Mouse (Mus musculus) midbrain, postnatal 0 days (tissue): ENCODE results near the gene Cyp27b1. TPM values are rescaled to one million over a fixed set of nuclear protein-coding genes. Genes with fewer than 3 reads are reported as not detected.

ENCODE experiments used
- ATAC-seq: fragments of 200-750 bp; cut with Nextera tagmentation; 2 replicates; pipeline ENCODE4 v1.8.0; 2017; ENCODE audit warnings: moderate number of reproducible peaks, mild to moderate bottlenecking, moderate TSS enrichment, moderate library complexity; ENCODE audit not compliant: low FRiP score
- DNase-seq: peaks from one replicate; pipeline ENCODE4 v3.0.0-alpha.2; 2015; ENCODE audit warnings: low spot score
- H3K27ac ChIP-seq: fragments of 300-500 bp; sonication (generic); 2 replicates; pipeline ENCODE4 v1.5.1; 2014; ENCODE audit warnings: low read depth, mild to moderate bottlenecking, low read length, mixed read lengths
- H3K27me3 ChIP-seq: fragments of 300-500 bp; sonication (generic); 2 replicates; pipeline ENCODE4 v1.6.1; 2014; ENCODE audit warnings: low read length, control low read depth, mixed read lengths; ENCODE audit not compliant: insufficient read depth
- H3K36me3 ChIP-seq: fragments of 300-500 bp; sonication (generic); 2 replicates; pipeline ENCODE4 v1.6.1; 2014; ENCODE audit warnings: low read length, control low read depth, mixed read lengths; ENCODE audit not compliant: insufficient read depth
- H3K4me1 ChIP-seq: fragments of 300-500 bp; sonication (generic); 2 replicates; pipeline ENCODE4 v1.6.1; 2014; ENCODE audit warnings: mild to moderate bottlenecking, control low read depth, antibody characterized with exemption, low read length, mixed read lengths; ENCODE audit not compliant: insufficient read depth
- H3K4me2 ChIP-seq: fragments of 300-500 bp; sonication (generic); 2 replicates; pipeline ENCODE4 v1.6.1; 2014; ENCODE audit warnings: low read depth, mild to moderate bottlenecking, low read length, mixed read lengths; ENCODE audit not compliant: poor library complexity, severe bottlenecking
- H3K4me3 ChIP-seq: fragments of 300-500 bp; sonication (generic); 2 replicates; pipeline ENCODE4 v1.5.1; 2014; ENCODE audit warnings: low read depth, mild to moderate bottlenecking, low read length, moderate library complexity
- H3K9ac ChIP-seq: fragments of 300-500 bp; sonication (generic); replicated peaks from 2 replicates; pipeline ENCODE4 v1.6.1; 2014; ENCODE audit warnings: mild to moderate bottlenecking, low read length, moderate library complexity, mixed read lengths; ENCODE audit not compliant: poor library complexity, severe bottlenecking
- H3K9me3 ChIP-seq: fragments of 300-500 bp; sonication (generic); 2 replicates; pipeline ENCODE4 v1.6.1; 2016; ENCODE audit warnings: low read length, control low read depth
- CTCF ChIP-seq: IDR thresholded peaks from 2 replicates; pipeline ENCODE4 v1.5.1; 2016; ENCODE audit warnings: antibody characterized with exemption, mild to moderate bottlenecking
- WGBS: fragments of 180-500 bp; shearing (Covaris S2); extraction: QIAGEN DNeasy Blood & Tissue Kit; methylation state at CpG from one replicate; pipeline ENCODE4 v1.1.7; 2014; 5-methylcytosine and 5-hydroxymethylcytosine counted together
- polyA plus RNA-seq: library from polyadenylated mRNA; unstranded; fragments of >200 nt; fragmentation: Nextera tagmentation; extraction: Ambion mirVana; gene quantifications from 2 replicates; pipeline ENCODE4 v1.2.1, GENCODE M21; 2015
- total RNA-seq: library from RNA; depleted of rRNA; stranded (reverse); fragments of >200 nt; gene quantifications from 2 replicates; pipeline ENCODE4 v1.2.3, GENCODE M21; 2014

Gene Cyp27b1
- total and polyA plus RNA-seq, 2 experiments from 2014 or later, result 0.22 TPM; not detected in 1

DNA sequence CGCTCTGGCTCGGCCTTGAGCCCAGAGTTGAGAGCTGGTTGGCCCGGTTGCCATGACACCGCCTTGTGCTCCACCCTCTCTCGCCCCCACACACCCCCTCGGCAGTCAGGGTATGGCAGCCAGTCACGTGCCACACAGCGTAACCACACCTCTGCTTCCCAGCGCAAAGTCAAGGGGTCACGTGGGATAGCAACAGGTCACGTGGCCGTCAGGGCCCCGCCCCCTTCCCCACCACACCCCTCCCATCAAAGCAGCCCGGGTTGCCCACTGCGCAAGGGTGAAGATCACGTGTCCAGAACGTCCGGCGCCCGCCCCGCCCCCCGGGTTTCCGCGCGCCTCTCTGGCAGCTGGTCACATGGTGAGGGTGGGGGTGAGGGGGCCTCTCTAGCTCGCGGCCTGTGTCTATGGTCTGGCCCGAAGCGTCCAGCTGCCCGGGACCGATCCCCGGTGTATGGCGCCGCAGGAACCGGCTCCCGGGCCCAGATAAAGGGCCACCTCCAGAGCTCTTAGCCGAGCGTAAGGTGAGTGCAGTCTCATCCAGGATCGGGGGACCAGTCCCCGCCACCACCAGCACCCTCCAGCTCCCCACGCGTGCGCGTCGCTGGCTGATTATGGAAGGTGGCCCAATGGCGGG lies 15.3 kb downstream of the Cyp27b1 start, which contains the start of gene Cdk4:
Gene Cdk4 (plus strand): TSS at position 296 of the 634 bp plus-strand sequence.
- under 1% methylated on average over 45 of the region's 46 CpGs for WGBS
- DNase-seq, result peak; percentile 99
- Histone ChIP-seq H3K27me3 (no peaks in the 10 kb centered on the region), H3K27ac (peak within 1 kb of the TSS; percentile 96), H3K4me3 (peak within 1 kb of the TSS; percentile 74), H3K36me3 (peaks cover 30% of the 10 kb centered on the region), H3K9ac (peak within 1 kb of the TSS; percentile 91), H3K4me1 (peaks cover 3% of the 10 kb centered on the region; the same call in 1 of the 2 replicates), H3K9me3 (no peaks in the 10 kb centered on the region), H3K4me2 (peak within 1 kb of the TSS; percentile 65)
- no peak for TF ChIP-seq CTCF
- peak; percentile 92 for ATAC-seq

DNA sequence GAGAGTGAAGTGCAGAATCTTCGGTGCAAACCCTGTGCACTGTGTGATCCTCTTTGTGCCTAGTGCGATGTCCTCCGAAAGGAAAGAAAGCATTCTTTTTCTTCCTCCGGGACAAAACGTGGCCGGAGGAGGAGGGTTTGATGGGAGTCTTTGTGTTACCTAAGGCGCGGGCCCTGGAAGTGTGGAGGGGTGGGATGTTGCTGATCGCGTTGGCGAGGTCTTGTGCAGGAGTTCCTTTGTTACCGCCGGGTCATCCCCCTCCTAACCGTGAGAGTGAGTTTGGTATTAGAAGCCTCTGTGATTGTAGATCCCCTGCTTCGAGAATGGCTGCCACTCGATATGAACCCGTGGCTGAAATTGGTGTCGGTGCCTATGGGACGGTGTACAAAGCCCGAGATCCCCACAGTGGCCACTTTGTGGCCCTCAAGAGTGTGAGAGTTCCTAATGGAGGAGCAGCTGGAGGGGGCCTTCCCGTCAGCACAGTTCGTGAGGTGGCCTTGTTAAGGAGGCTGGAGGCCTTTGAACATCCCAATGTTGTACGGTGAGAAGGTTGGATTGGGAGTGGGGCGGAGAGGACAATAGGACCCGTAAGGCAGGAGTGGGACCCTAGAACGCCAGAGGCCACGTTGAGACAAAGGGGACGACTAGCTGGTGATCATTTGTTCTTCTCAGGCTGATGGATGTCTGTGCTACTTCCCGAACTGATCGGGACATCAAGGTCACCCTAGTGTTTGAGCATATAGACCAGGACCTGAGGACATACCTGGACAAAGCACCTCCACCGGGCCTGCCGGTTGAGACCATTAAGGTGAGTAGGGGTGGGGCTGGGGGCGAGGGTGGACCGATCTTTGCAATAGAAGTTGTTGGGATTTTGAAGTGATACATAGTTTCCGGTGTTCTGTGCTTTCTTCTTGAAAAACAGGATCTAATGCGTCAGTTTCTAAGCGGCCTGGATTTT lies 16.1 kb downstream of the Cyp27b1 start:
- H3K4me2 ChIP-seq, result peak overlapping the region; percentile 65
- peaks cover 4% of the 10 kb centered on the region; the same call in 1 of the 2 replicates for H3K4me1 ChIP-seq
- H3K27ac ChIP-seq, result peak overlapping the region; percentile 96
- H3K9me3 ChIP-seq, result no peaks in the 10 kb centered on the region
- DNase-seq, result peak; percentile 22
- TF ChIP-seq CTCF, result no peak
- H3K36me3 ChIP-seq, result peaks cover 35% of the 10 kb centered on the region
- ATAC-seq, result no peak
- H3K9ac ChIP-seq, result peak overlapping the region; percentile 91
- peak overlapping the region; percentile 74 for H3K4me3 ChIP-seq
- WGBS, result 12% methylated on average over 37 of the region's 37 CpGs
- H3K27me3 ChIP-seq, result no peaks in the 10 kb centered on the region

DNA sequence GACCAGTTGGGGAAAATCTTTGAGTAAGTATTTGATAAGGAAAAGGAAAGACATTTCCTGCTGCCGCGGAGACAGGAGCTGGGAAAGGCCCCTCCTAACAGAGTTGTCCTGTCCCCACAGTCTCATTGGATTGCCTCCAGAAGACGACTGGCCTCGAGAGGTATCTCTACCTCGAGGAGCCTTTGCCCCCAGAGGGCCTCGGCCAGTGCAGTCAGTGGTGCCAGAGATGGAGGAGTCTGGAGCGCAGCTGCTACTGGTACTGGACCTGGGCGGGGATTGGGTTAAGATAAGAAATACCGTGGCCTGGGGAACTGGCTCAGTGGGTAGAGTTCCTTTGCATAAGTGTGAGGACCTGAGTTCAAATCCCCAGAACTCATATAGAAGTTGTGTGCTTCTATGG lies 17.9 kb downstream of the Cyp27b1 start:
- H3K4me1 ChIP-seq, result peaks cover 4% of the 10 kb centered on the region; the same call in 1 of the 2 replicates
- ATAC-seq (no peak), DNase-seq (no peak)
- no peak overlapping the region for H3K27ac ChIP-seq
- peaks cover 35% of the 10 kb centered on the region for H3K36me3 ChIP-seq
- no peaks in the 10 kb centered on the region for H3K27me3 ChIP-seq
- WGBS, result 91% methylated on average over 9 of the region's 9 CpGs
- H3K4me3 ChIP-seq, result no peak overlapping the region
- TF ChIP-seq CTCF, result no peak
- no peaks in the 10 kb centered on the region for H3K9me3 ChIP-seq
- H3K4me2 ChIP-seq, result no peak overlapping the region
- no peak overlapping the region for H3K9ac ChIP-seq

DNA sequence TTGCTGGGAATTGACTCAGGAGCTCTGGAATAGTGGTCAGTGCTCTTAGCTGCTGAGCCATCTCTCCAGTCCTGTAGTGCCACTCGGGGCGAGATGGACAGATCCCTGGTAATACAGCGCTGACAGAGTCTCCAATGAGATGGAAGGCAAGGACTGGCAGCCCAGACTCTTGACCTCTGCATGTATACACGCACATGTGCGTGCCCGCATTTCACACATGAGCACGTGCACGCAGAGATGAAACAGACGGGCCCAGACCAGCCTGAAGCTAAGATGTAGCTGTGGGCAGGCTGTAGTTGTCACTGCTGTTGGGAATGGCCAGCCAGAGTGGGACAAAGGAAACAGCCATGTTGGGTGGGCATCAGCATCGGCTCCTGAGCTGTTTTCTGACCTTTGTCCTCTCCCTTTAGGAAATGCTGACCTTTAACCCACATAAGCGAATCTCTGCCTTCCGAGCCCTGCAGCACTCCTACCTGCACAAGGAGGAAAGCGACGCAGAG lies 18.5 kb downstream of the Cyp27b1 start:
- H3K4me1 ChIP-seq, result peaks cover 4% of the 10 kb centered on the region; the same call in 1 of the 2 replicates
- H3K4me3 ChIP-seq, result no peak overlapping the region

DNA sequence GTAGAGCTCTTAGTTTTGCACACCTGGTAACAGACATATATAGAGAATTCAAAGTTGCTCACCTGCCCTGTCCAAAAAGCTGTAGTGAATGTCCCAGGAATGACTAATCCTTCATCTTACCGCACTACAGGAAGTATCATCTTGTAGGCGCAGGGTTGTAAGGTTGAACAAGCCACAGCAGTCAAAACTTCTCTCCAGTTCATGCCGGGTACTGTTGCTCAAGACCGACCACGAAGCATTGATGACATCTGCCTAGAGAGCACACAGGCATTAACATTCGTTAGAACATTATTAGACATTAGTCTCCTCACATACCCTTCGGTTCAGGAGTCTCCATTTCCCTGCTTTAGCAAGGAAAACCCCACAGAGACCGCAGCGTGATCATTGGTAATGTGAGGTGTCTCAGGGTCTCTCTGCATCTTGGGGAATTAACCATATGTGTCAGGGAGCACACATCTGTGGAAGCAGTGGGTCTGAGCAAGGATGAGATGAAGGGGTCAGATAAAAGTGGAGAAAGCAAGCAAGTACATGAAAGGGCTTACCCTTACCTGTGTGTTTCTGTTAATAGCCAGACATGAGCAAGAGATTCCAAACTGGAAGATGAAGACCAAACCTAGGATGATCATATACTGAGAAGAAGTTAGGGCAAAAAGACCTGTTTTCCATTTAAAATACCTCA lies 20.4 kb downstream of the Cyp27b1 start:
- H3K9ac ChIP-seq, result no peak overlapping the region
- H3K4me3 ChIP-seq, result 0 out of 2 replicates have a peak overlapping the region, but pooled peaks have one; percentile 45
- peaks cover 4% of the 10 kb centered on the region; the same call in 1 of the 2 replicates for H3K4me1 ChIP-seq
- H3K4me2 ChIP-seq, result peak overlapping the region; percentile 87
- H3K36me3 ChIP-seq, result peaks cover 35% of the 10 kb centered on the region
- ATAC-seq (no peak), DNase-seq (no peak)
- no peak for TF ChIP-seq CTCF
- 82% methylated on average over 9 of the region's 9 CpGs for WGBS
- H3K27me3 ChIP-seq, result no peaks in the 10 kb centered on the region
- no peaks in the 10 kb centered on the region for H3K9me3 ChIP-seq
- 0 out of 2 replicates have a peak overlapping the region, but pooled peaks have one; percentile 77 for H3K27ac ChIP-seq

More for the DNA sequence above, 18.5 kb downstream of the Cyp27b1 start:
- no peak for TF ChIP-seq CTCF
- no peaks in the 10 kb centered on the region for H3K27me3 ChIP-seq
- no peak overlapping the region for H3K9ac ChIP-seq
- peaks cover 35% of the 10 kb centered on the region for H3K36me3 ChIP-seq
- no peak for ATAC-seq
- H3K9me3 ChIP-seq, result no peaks in the 10 kb centered on the region
- no peak for DNase-seq
- 89% methylated on average over 14 of the region's 14 CpGs for WGBS
- H3K27ac ChIP-seq, result no peak overlapping the region
- no peak overlapping the region for H3K4me2 ChIP-seq
